Mouse (Mus musculus) gastrocnemius, postnatal 10 days (tissue): ENCODE results near the gene Ss18l1. TPM values are rescaled to one million over a fixed set of nuclear protein-coding genes. Genes with fewer than 3 reads are reported as not detected.

Experiments used
- DNase-seq: peaks from one replicate; pipeline ENCODE4 v3.0.0; 2021; ENCODE audit warnings: mixed read lengths
- long read RNA-seq, 2 experiments: library from polyadenylated mRNA; stranded (forward); transcript quantifications; one replicate each; pipeline ENCODE4 v2.0.0; 2021
- total RNA-seq, 2 experiments: library from RNA; stranded (reverse); gene quantifications; 2 replicates each; pipeline ENCODE4 v1.2.3; 2021

The Ss18l1 gene
- 1 to 10 TPM; 2.8 to 3.6 TPM for total RNA-seq
- long read RNA-seq, experiment 1, full-length matches to known transcripts: 5 of 11 reads
- long read RNA-seq, experiment 1, partial matches to known transcripts: 3 of 11 reads
- long read RNA-seq, experiment 1, other reads (novel, unspliced or antisense): 3 of 11 reads
- long read RNA-seq, experiment 2, full-length matches to known transcripts: 3 of 4 reads
- long read RNA-seq, experiment 2, partial matches to known transcripts: 0 of 4 reads
- long read RNA-seq, experiment 2, other reads (novel, unspliced or antisense): 1 of 4 reads

GRCm38 (mm10) chr2:180042256-180042857 lies at the start of gene Ss18l1, which contains the start of gene Psma7:
Gene Ss18l1 (plus strand): TSS chr2:180042509.
Gene Psma7 (minus strand): TSS chr2:180042433.
- DNase-seq: peak; percentile 92

- DNase-seq: no peak
Measured at GRCm38 (mm10) chr2:179993071-179993470, 49.2 kb upstream of the Ss18l1 start.

- no peak for DNase-seq
Measured at GRCm38 (mm10) chr2:179998431-179998830, 43.9 kb upstream of the Ss18l1 start.

DNA sequence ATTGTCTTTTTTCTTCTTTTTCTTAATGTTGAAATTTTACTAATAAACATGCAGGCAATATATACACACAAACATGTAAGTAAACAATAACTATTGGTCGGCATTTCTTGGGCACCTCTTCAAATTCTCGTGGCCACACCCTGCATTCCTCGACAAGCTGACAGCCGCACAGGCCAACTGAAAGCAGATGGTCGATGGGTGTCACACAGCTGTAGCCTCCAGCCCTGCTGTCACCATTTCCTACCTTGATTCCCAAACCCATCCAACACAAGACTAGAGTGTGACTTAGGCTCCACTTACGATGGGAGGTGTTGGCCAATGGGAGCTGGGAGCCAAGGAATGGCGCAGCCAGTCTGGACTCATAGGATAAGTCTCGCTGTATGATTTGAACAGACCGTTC lies 40.7 kb upstream of the Ss18l1 start:
- no peak for DNase-seq

- no peak for DNase-seq
Measured at GRCm38 (mm10) chr2:180005656-180006351, 36.5 kb upstream of the Ss18l1 start.

- no peak for DNase-seq
Measured at GRCm38 (mm10) chr2:180006352-180007017, 35.8 kb upstream of the Ss18l1 start.

GRCm38 (mm10) chr2:180010686-180011085 lies 31.6 kb upstream of the Ss18l1 start:
- no peak for DNase-seq

GRCm38 (mm10) chr2:180011370-180011769 lies 30.9 kb upstream of the Ss18l1 start:
- no peak for DNase-seq

DNA sequence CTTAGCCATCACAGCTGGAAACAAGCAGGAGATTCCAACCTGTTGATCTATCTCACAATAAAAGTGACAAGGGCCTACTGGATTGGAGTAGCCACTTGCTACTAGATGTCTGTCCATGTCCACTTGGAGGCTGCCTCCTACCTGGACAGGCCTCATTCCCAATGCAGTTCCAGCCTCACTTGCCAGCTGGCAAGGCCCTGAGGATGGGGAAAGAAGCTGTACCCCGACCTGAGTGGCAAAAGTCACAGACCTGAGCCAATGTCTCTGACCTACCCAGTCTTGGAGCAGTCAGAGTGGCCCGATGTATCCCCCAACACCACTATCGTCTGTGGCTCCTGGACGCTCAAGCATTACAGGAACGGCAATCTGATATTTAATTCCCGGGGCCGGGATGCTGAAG lies 28.6 kb upstream of the Ss18l1 start:
- no peak for DNase-seq

- DNase-seq: no peak
Measured at GRCm38 (mm10) chr2:180017632-180018031, 24.7 kb upstream of the Ss18l1 start.

GRCm38 (mm10) chr2:180018573-180018972 lies 23.7 kb upstream of the Ss18l1 start:
- DNase-seq: no peak

DNA sequence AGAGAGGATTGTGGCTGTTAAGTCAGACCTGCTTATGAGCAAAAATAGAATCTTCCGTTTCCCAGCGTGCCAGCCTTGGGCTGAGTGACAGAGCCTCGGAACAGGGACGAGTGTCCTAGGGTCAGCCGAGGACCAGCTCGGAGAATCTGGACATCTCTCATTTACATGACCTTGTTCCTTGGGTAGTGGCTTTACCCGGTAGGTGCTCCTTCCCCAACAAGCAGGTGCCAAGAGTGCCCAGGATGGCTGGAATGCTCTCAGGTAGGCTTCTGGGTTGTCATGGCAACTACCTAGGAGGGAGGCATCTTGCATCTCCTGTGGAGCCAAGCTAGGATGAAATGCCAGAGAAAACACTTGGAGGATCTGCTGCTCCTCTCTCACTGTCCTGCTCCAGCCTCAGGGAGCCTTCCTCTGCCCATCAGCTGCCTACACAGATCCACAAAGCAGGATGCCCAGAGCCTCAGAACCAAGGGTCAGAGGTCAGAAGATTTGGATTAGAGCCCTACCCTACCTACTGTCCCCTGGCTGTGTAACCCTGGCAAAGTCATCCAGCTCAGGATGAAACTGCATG lies 22.1 kb upstream of the Ss18l1 start:
- no peak for DNase-seq

DNA sequence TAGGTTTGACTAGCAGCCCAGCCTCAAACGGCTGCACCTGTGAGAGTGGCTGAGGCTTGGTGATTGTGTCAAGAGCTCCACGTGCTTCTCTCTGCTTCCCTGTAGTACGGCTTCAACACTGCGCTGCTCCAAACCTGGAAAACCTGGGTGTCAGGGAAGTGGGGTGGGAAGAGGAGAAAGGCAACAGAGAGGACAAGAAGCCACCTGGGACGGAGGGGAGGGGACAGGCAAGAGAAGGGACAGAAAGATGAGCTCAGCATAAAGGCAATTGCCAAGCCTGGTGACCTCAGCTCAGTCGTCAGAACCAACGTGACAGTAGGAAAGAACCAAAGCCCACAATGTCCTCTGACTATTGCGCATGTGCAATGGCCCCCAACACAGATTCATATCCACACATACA lies 21.4 kb upstream of the Ss18l1 start:
- no peak for DNase-seq

DNA sequence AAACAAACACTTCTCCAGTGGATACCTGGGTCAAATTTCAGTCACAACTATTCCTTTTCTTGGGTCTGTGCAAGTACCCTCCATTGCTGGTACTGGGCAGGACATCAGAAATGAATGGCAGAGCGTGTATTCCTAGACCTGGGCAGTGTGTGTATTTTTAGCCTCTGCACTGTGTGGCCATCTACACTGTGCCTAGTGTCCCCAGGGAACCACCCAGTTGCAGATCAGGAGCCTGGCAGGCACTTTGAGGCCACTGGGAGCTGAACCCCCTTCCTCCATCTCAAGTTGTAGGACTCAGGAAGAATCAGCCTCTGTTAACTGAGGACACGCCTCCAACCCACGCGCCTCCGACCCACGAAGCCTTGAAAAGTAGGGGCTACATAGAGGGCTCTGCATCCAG lies 19.6 kb upstream of the Ss18l1 start:
- no peak for DNase-seq

DNA sequence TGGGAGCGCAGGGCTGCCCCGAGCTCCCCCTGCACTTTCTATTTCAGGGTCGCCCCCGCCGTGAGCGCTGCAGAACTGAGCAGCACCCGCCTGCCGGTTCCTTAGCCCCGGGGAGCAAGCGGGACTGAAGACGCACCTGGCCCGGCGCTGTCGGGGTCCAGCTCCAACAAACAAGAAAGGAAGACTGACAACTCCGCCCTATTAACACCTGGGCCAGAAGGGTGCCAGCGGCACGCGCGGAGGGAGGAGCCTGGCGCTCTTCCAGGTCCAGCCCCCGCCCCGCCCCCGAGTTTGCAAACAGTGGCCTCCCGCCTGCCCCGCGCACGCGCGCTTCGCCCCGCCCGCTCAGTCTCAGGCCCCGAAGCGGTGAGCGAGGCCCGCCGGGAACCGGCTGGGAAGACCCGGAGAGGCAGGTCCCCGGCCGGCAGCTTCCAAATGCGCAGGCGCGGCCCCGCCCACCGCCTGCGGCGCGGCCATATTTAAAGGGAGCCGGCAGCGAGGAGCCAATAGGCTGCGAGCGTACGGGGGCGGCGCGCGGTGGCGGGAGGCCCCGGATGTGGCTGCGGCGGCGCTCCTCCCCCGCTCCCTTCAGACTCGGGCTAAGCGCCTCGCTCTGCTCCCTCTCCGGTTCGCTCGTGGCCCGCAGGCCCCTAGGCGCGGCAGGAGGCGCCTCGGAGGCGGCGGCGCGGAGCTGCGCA lies 17.8 kb upstream of the Ss18l1 start, which contains the start of gene Lsm14b:
Lsm14b (plus strand) TSS at position 587 of the 698 bp plus-strand sequence.
- DNase-seq: peak; percentile 98

- DNase-seq: peak; percentile 59
Measured at GRCm38 (mm10) chr2:180025135-180025860, 17.0 kb upstream of the Ss18l1 start.

DNA sequence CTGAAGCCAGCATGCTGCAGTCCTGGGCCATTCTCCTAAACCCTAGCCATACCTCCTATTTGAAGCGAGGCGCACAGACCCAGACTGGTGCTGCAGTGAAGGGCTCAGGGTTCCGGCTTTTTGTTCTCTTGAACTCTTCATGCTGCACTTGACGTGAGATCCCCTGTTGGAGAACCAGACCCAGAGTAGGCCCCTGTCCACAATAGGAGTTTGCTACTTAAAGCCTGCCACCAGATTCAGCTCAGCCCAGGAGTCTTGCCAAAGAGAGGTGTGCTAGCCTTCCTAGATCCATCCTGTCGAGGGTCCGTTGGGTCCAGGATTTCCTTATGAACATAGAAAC lies 16.5 kb upstream of the Ss18l1 start:
- no peak for DNase-seq

GRCm38 (mm10) chr2:180027768-180028167 lies 14.5 kb upstream of the Ss18l1 start:
- DNase-seq: no peak

DNA sequence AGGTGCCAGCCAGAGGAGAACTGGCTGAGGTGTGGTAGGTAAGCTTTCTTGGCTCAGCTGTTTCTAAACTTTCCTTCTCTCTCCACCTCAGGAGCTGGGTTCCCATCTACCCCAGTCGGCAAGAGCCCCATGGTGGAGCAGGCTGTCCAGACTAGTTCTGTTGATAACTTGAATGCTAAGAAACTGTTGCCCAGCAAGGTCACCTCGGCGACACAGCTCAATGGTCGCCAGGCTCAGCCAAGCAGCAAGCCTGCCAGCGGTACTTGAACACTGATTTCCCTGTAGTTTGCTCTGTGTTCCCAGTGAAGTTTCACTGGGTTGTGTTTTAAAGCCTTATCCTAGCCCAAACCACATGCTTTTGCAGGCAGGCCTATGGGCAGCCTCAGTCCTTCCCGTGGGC lies 11.0 kb upstream of the Ss18l1 start:
- DNase-seq: no peak

GRCm38 (mm10) chr2:180032925-180033324 lies 9.4 kb upstream of the Ss18l1 start:
- no peak for DNase-seq

- DNase-seq: no peak
Measured at GRCm38 (mm10) chr2:180033956-180034355, 8.4 kb upstream of the Ss18l1 start.
